Mouse (Mus musculus): ENCODE measurements around the gene Lhcgr. TPM values are rescaled to one million over a fixed set of nuclear protein-coding genes. Genes with fewer than 3 reads are reported as not detected.

Lhcgr gene
- polyA plus RNA-seq, 1 experiment from 2014 or later, result 1.7 TPM

DNA sequence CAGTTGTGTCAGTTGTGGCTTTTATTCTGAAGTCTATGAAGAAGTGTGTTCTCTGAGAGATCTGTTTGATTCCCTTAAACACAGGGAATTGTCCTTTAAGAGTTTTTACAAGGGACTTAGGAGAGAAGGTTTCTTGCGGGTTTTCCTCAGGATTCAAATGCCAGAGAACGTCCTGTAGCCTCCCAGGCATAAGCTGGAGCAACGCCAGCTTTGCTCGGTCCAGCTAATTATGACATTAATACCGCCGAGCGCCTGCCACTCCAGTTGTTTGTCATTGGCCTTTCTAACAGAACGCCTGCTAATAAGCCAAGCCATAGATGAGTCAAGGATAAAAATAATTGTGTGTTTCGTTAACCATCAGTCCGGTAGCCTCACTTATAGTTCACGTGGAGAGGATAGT, 103.6 kb downstream of the Lhcgr start:
- no peak overlapping the region for H3K4me2 ChIP-seq (ENCODE audit: low read length)
- 22% methylated on average over 11 of the region's 11 CpGs for WGBS
- peaks cover 4% of the 10 kb centered on the region; the same call in 1 of the 2 replicates for H3K4me1 ChIP-seq (ENCODE audit: control insufficient read depth, insufficient read depth, low read length)
- no peaks in the 10 kb centered on the region for H3K9me3 ChIP-seq (replicated peaks; ENCODE audit: control insufficient read depth, low read length, poor library complexity, severe bottlenecking)
- ATAC-seq, result no peak
- H3K9ac ChIP-seq (ENCODE audit: low read depth, low read length), result no peak overlapping the region
- no peak overlapping the region for H3K27ac ChIP-seq (ENCODE audit: low read length)
- no peaks in the 10 kb centered on the region for H3K36me3 ChIP-seq (ENCODE audit: control insufficient read depth, insufficient read depth, low read length)
- no peaks in the 10 kb centered on the region for H3K27me3 ChIP-seq (ENCODE audit: control insufficient read depth, insufficient read depth, low read depth, low read length)
- no peak overlapping the region for H3K4me3 ChIP-seq (ENCODE audit: low read depth, low read length)

DNA sequence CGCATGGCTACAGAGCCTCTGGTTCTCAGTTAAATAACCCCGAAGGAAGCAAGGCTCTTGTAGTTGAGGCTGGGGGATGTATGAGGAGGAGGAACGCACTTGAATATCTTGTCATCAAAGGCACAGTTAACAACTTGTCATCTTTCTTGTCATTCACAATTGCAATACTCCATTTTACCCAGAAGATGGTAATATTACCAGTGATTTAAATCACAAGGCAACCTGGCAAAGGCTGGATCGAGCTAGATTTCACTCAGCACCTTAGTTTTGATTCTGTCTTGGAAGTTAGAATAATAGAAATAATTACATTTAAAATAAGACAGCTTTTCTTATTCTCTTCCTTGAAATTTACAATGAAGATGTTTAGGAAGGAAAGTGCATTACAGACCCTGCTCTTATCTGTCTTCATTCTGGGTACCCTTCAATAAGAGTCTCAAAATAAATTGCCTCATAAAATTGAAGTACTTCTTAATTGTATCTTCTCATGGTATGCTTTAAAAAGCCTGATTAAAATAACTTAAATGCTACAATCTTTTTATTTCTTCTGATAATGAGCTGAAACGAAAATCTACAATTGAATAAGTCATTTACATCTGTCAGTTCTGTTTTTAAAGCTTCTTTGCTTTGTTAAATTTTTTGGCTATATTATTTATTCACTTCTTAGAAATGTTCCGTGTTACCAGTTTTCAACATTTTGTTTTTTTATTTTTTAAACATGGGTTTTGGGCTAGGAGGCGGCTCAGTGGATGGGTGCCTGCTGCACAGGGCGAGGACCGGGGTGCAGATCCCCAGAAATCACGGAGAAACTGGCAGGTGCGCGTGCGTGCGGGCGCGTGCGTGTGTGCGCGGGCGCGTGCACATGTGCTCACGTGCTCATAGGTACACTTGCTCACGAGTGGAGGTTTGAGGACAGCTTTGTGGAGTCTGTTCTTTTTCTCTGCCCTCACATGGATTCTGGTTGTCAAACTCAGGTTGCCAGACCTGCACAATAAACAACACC, 116.2 kb downstream of the Lhcgr start:
- Histone ChIP-seq H3K9me3 (replicated peaks; ENCODE audit: control insufficient read depth, low read length, poor library complexity, severe bottlenecking) (0 out of 2 replicates have a peak, but pooled peaks cover 2% of the 10 kb centered on the region), H3K4me1 (ENCODE audit: control insufficient read depth, insufficient read depth, low read length) (peaks cover 4% of the 10 kb centered on the region; the same call in 1 of the 2 replicates), H3K27ac (ENCODE audit: low read length) (no peak overlapping the region), H3K36me3 (ENCODE audit: control insufficient read depth, insufficient read depth, low read length) (no peaks in the 10 kb centered on the region), H3K4me2 (ENCODE audit: low read length) (no peak overlapping the region), H3K9ac (ENCODE audit: low read depth, low read length) (no peak overlapping the region), H3K4me3 (ENCODE audit: low read depth, low read length) (no peak overlapping the region), H3K27me3 (ENCODE audit: control insufficient read depth, insufficient read depth, low read depth, low read length) (no peaks in the 10 kb centered on the region)
- 0 out of 2 replicates have a peak, but pooled peaks have one; percentile 54 for ATAC-seq
- 90% methylated on average over 23 of the region's 23 CpGs for WGBS

- H3K9ac ChIP-seq (ENCODE audit: low read depth, low read length), result no peak overlapping the region
- no peak overlapping the region for H3K4me3 ChIP-seq (ENCODE audit: low read depth, low read length)
- H3K27ac ChIP-seq (ENCODE audit: low read length), result peak overlapping the region; percentile 28; the same call in 1 of the 2 replicates
- no peaks in the 10 kb centered on the region for H3K9me3 ChIP-seq (replicated peaks; ENCODE audit: control insufficient read depth, low read length, poor library complexity, severe bottlenecking)
- H3K36me3 ChIP-seq (ENCODE audit: control insufficient read depth, insufficient read depth, low read length), result no peaks in the 10 kb centered on the region
- no peaks in the 10 kb centered on the region for H3K27me3 ChIP-seq (ENCODE audit: control insufficient read depth, insufficient read depth, low read depth, low read length)
- H3K4me2 ChIP-seq (ENCODE audit: low read length), result no peak overlapping the region
- no peak for ATAC-seq
- WGBS, result 38% methylated on average over 4 of the region's 4 CpGs
- peaks cover 8% of the 10 kb centered on the region; the same call in 1 of the 2 replicates for H3K4me1 ChIP-seq (ENCODE audit: control insufficient read depth, insufficient read depth, low read length)
Observed at GRCm38 (mm10) chr17:88670800-88671199, 121.0 kb downstream of the Lhcgr start.

GRCm38 (mm10) chr17:88669921-88670320, 121.9 kb downstream of the Lhcgr start:
- Histone ChIP-seq H3K9me3 (replicated peaks; ENCODE audit: control insufficient read depth, low read length, poor library complexity, severe bottlenecking) (no peaks in the 10 kb centered on the region), H3K27me3 (ENCODE audit: control insufficient read depth, insufficient read depth, low read depth, low read length) (no peaks in the 10 kb centered on the region), H3K36me3 (ENCODE audit: control insufficient read depth, insufficient read depth, low read length) (no peaks in the 10 kb centered on the region), H3K4me2 (ENCODE audit: low read length) (no peak overlapping the region), H3K27ac (ENCODE audit: low read length) (no peak overlapping the region), H3K4me3 (ENCODE audit: low read depth, low read length) (no peak overlapping the region), H3K4me1 (ENCODE audit: control insufficient read depth, insufficient read depth, low read length) (peaks cover 8% of the 10 kb centered on the region; the same call in 1 of the 2 replicates), H3K9ac (ENCODE audit: low read depth, low read length) (0 out of 2 replicates have a peak overlapping the region, but pooled peaks have one; percentile 7)
- ATAC-seq, result peak; percentile 27; the same call in 1 of the 2 replicates
- 16% methylated on average over 2 of the region's 2 CpGs for WGBS

- H3K4me1 ChIP-seq (ENCODE audit: control insufficient read depth, insufficient read depth, low read length), result peaks cover 8% of the 10 kb centered on the region; the same call in 1 of the 2 replicates
- ATAC-seq, result peak; percentile 61; the same call in 1 of the 2 replicates
- no peak within 1 kb of the TSS for H3K27ac ChIP-seq (ENCODE audit: low read length)
- WGBS, result 38% methylated on average over 21 of the region's 21 CpGs
- no peak within 1 kb of the TSS for H3K4me3 ChIP-seq (ENCODE audit: low read depth, low read length)
- H3K9ac ChIP-seq (ENCODE audit: low read depth, low read length), result no peak within 1 kb of the TSS
- no peaks in the 10 kb centered on the region for H3K9me3 ChIP-seq (replicated peaks; ENCODE audit: control insufficient read depth, low read length, poor library complexity, severe bottlenecking)
- H3K36me3 ChIP-seq (ENCODE audit: control insufficient read depth, insufficient read depth, low read length), result no peaks in the 10 kb centered on the region
- no peaks in the 10 kb centered on the region for H3K27me3 ChIP-seq (ENCODE audit: control insufficient read depth, insufficient read depth, low read depth, low read length)
- peak within 1 kb of the TSS; percentile 30 for H3K4me2 ChIP-seq (ENCODE audit: low read length)
Observed at GRCm38 (mm10) chr17:88668452-88668851, 123.3 kb downstream of the Lhcgr start, which contains the start of gene Gtf2a1l. TSS of gene Gtf2a1l (plus strand) at chr17:88668660.

Other genes with a start within 250 kb of the Lhcgr start
- 1.0 and 1.7 TPM in 2 replicates for gene Ston1, start 194.3 kb downstream of the Lhcgr start, polyA plus RNA-seq (2015; fragmentation: Nextera tagmentation; extraction: Ambion mirVana)
- gene Gtf2a1l, start 123.3 kb downstream of the Lhcgr start, polyA plus RNA-seq (2015; fragmentation: Nextera tagmentation; extraction: Ambion mirVana), result 0.39 and 0.49 TPM in 2 replicates

Data from midbrain, embryonic 16.5 days (tissue).